Mouse (Mus musculus) thymus, postnatal 25 days (tissue): ENCODE measurements around the gene Zzz3.
"Not testable (repeated sequence)": the region's sequence is repeated elsewhere in the genome, so short reads cannot be mapped to it uniquely, and the experiment has no call there.

ENCODE experiments used
- DNase-seq: peaks from one replicate; pipeline ENCODE4 v3.0.0; 2022

The Zzz3 gene

GRCm38 (mm10) chr3:152401964-152402670 lies 6.8 kb downstream of the Zzz3 start:
- DNase-seq, result no peak

GRCm38 (mm10) chr3:152402671-152403066 lies 7.4 kb downstream of the Zzz3 start:
- no peak for DNase-seq

- DNase-seq, result no peak
Measured at GRCm38 (mm10) chr3:152403827-152404226, 8.6 kb downstream of the Zzz3 start.

GRCm38 (mm10) chr3:152405420-152405819 lies 10.1 kb downstream of the Zzz3 start:
- no peak for DNase-seq

GRCm38 (mm10) chr3:152405978-152406640 lies 10.8 kb downstream of the Zzz3 start:
- DNase-seq, result no peak

GRCm38 (mm10) chr3:152410980-152411551 lies 15.8 kb downstream of the Zzz3 start:
- DNase-seq, result no peak

- no peak for DNase-seq
Measured at GRCm38 (mm10) chr3:152412362-152412761, 17.1 kb downstream of the Zzz3 start.

- DNase-seq, result no peak
Measured at GRCm38 (mm10) chr3:152428925-152429324, 33.7 kb downstream of the Zzz3 start.

GRCm38 (mm10) chr3:152432677-152433076 lies 37.4 kb downstream of the Zzz3 start:
- no peak for DNase-seq

GRCm38 (mm10) chr3:152435590-152435989 lies 40.3 kb downstream of the Zzz3 start:
- DNase-seq, result no peak

GRCm38 (mm10) chr3:152438068-152438467 lies 42.8 kb downstream of the Zzz3 start:
- no peak for DNase-seq

- DNase-seq, result no peak
Measured at GRCm38 (mm10) chr3:152442795-152443194, 47.5 kb downstream of the Zzz3 start.

- DNase-seq, result no peak
Measured at GRCm38 (mm10) chr3:152444114-152444513, 48.8 kb downstream of the Zzz3 start.

GRCm38 (mm10) chr3:152446966-152447365 lies 51.7 kb downstream of the Zzz3 start:
- DNase-seq, result no peak

GRCm38 (mm10) chr3:152453163-152453562 lies 57.9 kb downstream of the Zzz3 start:
- DNase-seq, result no peak

- DNase-seq, result no peak
Measured at GRCm38 (mm10) chr3:152457308-152458035, 62.2 kb downstream of the Zzz3 start.

GRCm38 (mm10) chr3:152458875-152459274 lies 63.6 kb downstream of the Zzz3 start:
- not testable (repeated sequence) for DNase-seq

GRCm38 (mm10) chr3:152460802-152461201 lies 65.5 kb downstream of the Zzz3 start:
- no peak for DNase-seq

GRCm38 (mm10) chr3:152462038-152462547 lies 66.8 kb downstream of the Zzz3 start:
- no peak for DNase-seq

- DNase-seq, result no peak
Measured at GRCm38 (mm10) chr3:152462900-152463299, 67.6 kb downstream of the Zzz3 start.

GRCm38 (mm10) chr3:152464462-152464861 lies 69.2 kb downstream of the Zzz3 start:
- no peak for DNase-seq

- DNase-seq, result no peak
Measured at GRCm38 (mm10) chr3:152465338-152465737, 70.1 kb downstream of the Zzz3 start.

GRCm38 (mm10) chr3:152466849-152467248 lies 71.6 kb downstream of the Zzz3 start:
- DNase-seq, result no peak
